Mouse (Mus musculus) liver, adult 2 months (tissue): ENCODE data around the gene Polh.
A peak's percentile ranks its signal among the peaks of the same experiment; 100 is the strongest.

Experiments
- CTCF ChIP-seq: fragments of 200-500 bp; IDR thresholded peaks from 2 replicates; pipeline ENCODE4 v1.5.1; 2011; ENCODE audit warnings: low read depth, low read length, control low read depth
- POLR2A ChIP-seq: fragments of 200-500 bp; IDR thresholded peaks from 2 replicates; pipeline ENCODE4 v1.6.1; 2011; ENCODE audit warnings: low read length, control low read depth; ENCODE audit not compliant: insufficient read depth; ENCODE audit errors: extremely low read depth

DNA sequence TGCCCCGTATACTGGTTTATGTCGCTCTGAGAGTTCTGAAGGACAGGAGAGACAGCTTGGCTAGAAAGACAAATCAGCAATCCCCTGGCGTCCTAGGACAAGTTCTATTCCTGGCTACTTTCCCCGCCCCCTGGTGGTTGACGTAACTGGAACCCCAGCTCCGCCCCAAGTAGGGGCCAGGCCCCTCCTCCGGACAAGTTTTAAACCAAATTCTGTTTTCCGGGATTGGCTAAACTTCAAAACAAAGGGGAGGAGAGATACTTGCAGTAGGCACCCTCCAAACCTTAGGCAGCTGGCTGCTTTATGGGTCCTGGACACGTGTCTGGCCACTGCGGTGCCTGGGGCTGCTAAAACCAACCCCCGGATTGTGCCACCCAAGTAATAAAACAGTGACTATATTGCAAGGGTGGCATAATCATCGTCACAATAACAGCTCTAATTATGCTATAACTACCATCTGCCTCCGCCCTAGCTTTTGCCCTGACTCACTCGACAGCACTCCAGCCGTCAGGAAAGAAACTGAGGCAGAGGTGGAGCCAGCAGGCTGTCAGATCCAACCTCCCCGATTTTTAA, 42.3 kb downstream of the Polh start:
- TF ChIP-seq CTCF: peak; percentile 32
- TF ChIP-seq POLR2A: 0 out of 2 replicates have a peak, but pooled peaks have one; percentile 41
